Mouse (Mus musculus) MEL (cell line): Measurements from ENCODE around the gene Spag9.
A peak's percentile ranks its signal among the peaks of the same experiment; 100 is the strongest.

ENCODE experiments used
- CTCF ChIP-seq, 3 experiments: IDR thresholded peaks in 2 of 3; conservative IDR thresholded peaks in 1 of 3; 2 replicates each; pipeline ENCODE4 v1.5.1; 2011 to 2012; ENCODE audit warnings: low read length in 3 of 3, low read depth in 2 of 3, mild to moderate bottlenecking in 2 of 3, improper control_type of control experiment in 1 of 3, inconsistent platforms in 1 of 3, mixed read lengths in 1 of 3, moderate library complexity in 1 of 3; ENCODE audit not compliant: control insufficient read depth in 1 of 3, insufficient read depth in 1 of 3, poor library complexity in 1 of 3, severe bottlenecking in 1 of 3
- ELF1 ChIP-seq: IDR thresholded peaks from 2 replicates; pipeline ENCODE4 v1.6.1; 2014; ENCODE audit warnings: low read depth, mild to moderate bottlenecking, inconsistent platforms, low read length, improper control_type of control experiment, moderate library complexity
- EP300 ChIP-seq, 2 experiments: IDR thresholded peaks; 2 replicates each; pipeline ENCODE4 v1.6.1; 2011; ENCODE audit warnings: improper control_type of control experiment in 2 of 2, low read length in 2 of 2, low read depth in 1 of 2, mild to moderate bottlenecking in 1 of 2
- ETS1 ChIP-seq: IDR thresholded peaks from 2 replicates; pipeline ENCODE4 v1.6.1; 2012; ENCODE audit warnings: low read depth, mild to moderate bottlenecking, inconsistent platforms, low read length, improper control_type of control experiment, moderate library complexity
- HCFC1 ChIP-seq: IDR thresholded peaks from 2 replicates; pipeline ENCODE4 v1.6.1; 2012; ENCODE audit warnings: low read depth, mild to moderate bottlenecking, inconsistent platforms, low read length, improper control_type of control experiment, moderate library complexity
- JUND ChIP-seq: IDR thresholded peaks from 2 replicates; pipeline ENCODE4 v1.6.1; 2011; ENCODE audit warnings: low read depth, mild to moderate bottlenecking, improper control_type of control experiment, low read length
- MAX ChIP-seq: IDR thresholded peaks from 2 replicates; pipeline ENCODE4 v1.6.1; 2011; ENCODE audit warnings: low read length, improper control_type of control experiment
- MEF2A ChIP-seq: IDR thresholded peaks from 2 replicates; pipeline ENCODE4 v1.6.1; 2014; ENCODE audit warnings: low read depth, mild to moderate bottlenecking, inconsistent platforms, low read length, improper control_type of control experiment; ENCODE audit not compliant: poor library complexity, insufficient replicate concordance, severe bottlenecking; ENCODE audit errors: extremely low read depth
- NRF1 ChIP-seq: IDR thresholded peaks from 2 replicates; pipeline ENCODE4 v1.6.1; 2014; ENCODE audit warnings: low read depth, mild to moderate bottlenecking, inconsistent platforms, low read length, improper control_type of control experiment, moderate library complexity; ENCODE audit not compliant: poor library complexity, insufficient read depth, severe bottlenecking
- POLR2AphosphoS5 ChIP-seq: IDR thresholded peaks from 2 replicates; pipeline ENCODE4 v1.6.1; 2012; ENCODE audit warnings: low read depth, borderline replicate concordance, mild to moderate bottlenecking, inconsistent platforms, low read length, moderate library complexity, mixed read lengths
- RCOR1 ChIP-seq: IDR thresholded peaks from 2 replicates; pipeline ENCODE4 v1.6.1; 2012; ENCODE audit warnings: low read depth, mild to moderate bottlenecking, inconsistent platforms, low read length, improper control_type of control experiment
- TCF12 ChIP-seq: IDR thresholded peaks from 2 replicates; pipeline ENCODE4 v1.6.1; 2014; ENCODE audit warnings: low read depth, mild to moderate bottlenecking, inconsistent platforms, low read length, improper control_type of control experiment, moderate library complexity
- ZMIZ1 ChIP-seq: IDR thresholded peaks from 2 replicates; pipeline ENCODE4 v1.6.1; 2012; ENCODE audit warnings: low read depth, mild to moderate bottlenecking, inconsistent platforms, low read length, improper control_type of control experiment, moderate library complexity

- no peak for TF ChIP-seq ELF1
- no peak for TF ChIP-seq MAX
- TF ChIP-seq POLR2AphosphoS5 = no peak
- TF ChIP-seq EP300 (IDR thresholded peaks at IDR 0.05; ENCODE audit: low read depth in 1 of 2, low read length in 2 of 2) = peak; percentile 92 to 94
- TF ChIP-seq NRF1 = no peak
- peak; percentile 92 for TF ChIP-seq TCF12
- TF ChIP-seq HCFC1 = no peak
- TF ChIP-seq CTCF (IDR thresholded peaks at IDR 0.05 in 2 of 3, conservative IDR thresholded peaks at IDR 0.05 in 1 of 3; ENCODE audit: control insufficient read depth in 1 of 3, insufficient read depth in 1 of 3, low read depth in 2 of 3, low read length in 3 of 3, poor library complexity in 1 of 3, severe bottlenecking in 1 of 3) = no peak
- TF ChIP-seq JUND = no peak
- TF ChIP-seq RCOR1 = peak; percentile 59; the same call in 1 of the 2 replicates
- TF ChIP-seq ZMIZ1 = no peak
- peak; percentile 75; the same call in 1 of the 2 replicates for TF ChIP-seq MEF2A
- TF ChIP-seq ETS1 = peak; percentile 77
Observed at GRCm38 (mm10) chr11:94113795-94114194, 117.9 kb downstream of the Spag9 start.
